Mouse (Mus musculus) midbrain, embryonic 16.5 days (tissue): ENCODE data around the gene Fgf14. TPM values are rescaled to one million over a fixed set of nuclear protein-coding genes. Genes with fewer than 3 reads are reported as not detected.

ENCODE experiments used
- ATAC-seq: fragments of 200-750 bp; cut with Nextera tagmentation; 2 replicates; pipeline ENCODE4 v1.8.0; 2017; ENCODE audit warnings: moderate TSS enrichment
- H3K27ac ChIP-seq: fragments of 300-500 bp; sonication (generic); 2 replicates; pipeline ENCODE4 v1.5.1; 2014; ENCODE audit warnings: mild to moderate bottlenecking, low read length, mixed read lengths
- H3K27me3 ChIP-seq: fragments of 300-500 bp; sonication (generic); 2 replicates; pipeline ENCODE4 v1.6.1; 2014; ENCODE audit warnings: low read depth, low read length, mixed read lengths; ENCODE audit not compliant: control insufficient read depth, insufficient read depth
- H3K36me3 ChIP-seq: fragments of 300-500 bp; sonication (generic); 2 replicates; pipeline ENCODE4 v1.6.1; 2014; ENCODE audit warnings: mild to moderate bottlenecking, low read length, moderate library complexity, mixed read lengths; ENCODE audit not compliant: control insufficient read depth, insufficient read depth
- H3K4me1 ChIP-seq: fragments of 300-500 bp; sonication (generic); 2 replicates; pipeline ENCODE4 v1.6.1; 2014; ENCODE audit warnings: mild to moderate bottlenecking, low read length, mixed read lengths; ENCODE audit not compliant: control insufficient read depth, insufficient read depth
- H3K4me2 ChIP-seq: fragments of 300-500 bp; sonication (generic); 2 replicates; pipeline ENCODE4 v1.6.1; 2014; ENCODE audit warnings: mild to moderate bottlenecking, low read length, mixed read lengths
- H3K4me3 ChIP-seq: fragments of 300-500 bp; sonication (generic); 2 replicates; pipeline ENCODE4 v1.5.1; 2014; ENCODE audit warnings: low read depth, mild to moderate bottlenecking, low read length, moderate library complexity, mixed read lengths
- H3K9ac ChIP-seq: fragments of 300-500 bp; sonication (generic); 2 replicates; pipeline ENCODE4 v1.6.1; 2014; ENCODE audit warnings: low read depth, low read length, mixed read lengths
- H3K9me3 ChIP-seq: fragments of 300-500 bp; sonication (generic); replicated peaks from 2 replicates; pipeline ENCODE4 v1.6.1; 2014; ENCODE audit warnings: mild to moderate bottlenecking, low read length, mixed read lengths; ENCODE audit not compliant: control insufficient read depth, poor library complexity, severe bottlenecking
- WGBS: fragments of 180-500 bp; shearing (Covaris S2); extraction: QIAGEN DNeasy Blood & Tissue Kit; methylation state at CpG from one replicate; pipeline ENCODE4 v1.1.7; 2014; 5-methylcytosine and 5-hydroxymethylcytosine counted together
- polyA plus RNA-seq: library from polyadenylated mRNA; unstranded; fragments of >200 nt; fragmentation: Nextera tagmentation; extraction: Ambion mirVana; gene quantifications from 2 replicates; pipeline ENCODE4 v1.2.1, GENCODE M21; 2015

Gene Fgf14
- polyA plus RNA-seq, 1 experiment from 2014 or later = 36.8 TPM

DNA sequence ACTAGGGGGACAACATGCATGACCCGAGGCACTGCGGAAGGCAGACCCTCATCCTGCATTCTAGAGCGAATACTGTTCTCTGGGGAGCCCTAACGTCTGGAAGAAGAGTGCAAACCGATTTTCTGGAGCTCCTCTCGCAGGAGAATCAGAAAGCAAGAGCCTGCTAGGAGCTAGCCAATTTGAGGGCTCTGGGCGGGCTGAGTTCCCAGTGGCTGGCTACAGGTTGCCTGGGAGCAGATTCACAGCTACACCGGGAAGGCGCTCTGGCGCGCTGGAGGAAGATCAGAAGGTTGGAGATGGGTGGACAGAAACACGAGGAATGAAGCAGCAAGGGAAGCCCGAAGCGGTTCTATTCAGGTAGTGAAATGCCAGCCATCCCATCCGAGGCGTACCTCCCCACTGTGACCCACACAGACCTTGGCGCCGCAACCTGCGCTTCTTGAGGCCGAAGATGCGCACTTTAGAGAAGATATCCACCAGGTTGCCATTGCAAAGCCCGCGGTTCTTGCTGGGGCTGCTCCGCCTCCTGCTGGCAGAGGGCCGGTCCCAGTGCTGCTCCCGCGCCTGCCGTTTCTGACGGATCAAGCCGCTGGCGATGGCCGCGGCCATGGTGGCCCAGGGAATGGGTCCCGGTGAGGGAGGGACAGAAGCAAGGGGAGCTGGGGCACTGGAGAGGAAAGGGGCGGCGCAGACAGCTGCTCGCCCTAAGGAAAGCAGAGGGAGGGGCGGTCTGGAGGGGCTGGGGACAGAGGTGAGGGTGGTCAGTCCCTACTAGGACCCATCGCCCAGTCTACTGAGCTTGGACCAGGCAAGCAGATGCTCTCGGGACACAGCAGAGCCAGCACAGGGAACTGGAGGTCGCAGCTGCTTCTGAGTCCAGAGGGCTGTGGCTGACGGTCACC, 484.8 kb downstream of the Fgf14 start:
- Histone ChIP-seq H3K4me2 (peak overlapping the region; percentile 91), H3K4me3 (peak overlapping the region; percentile 75), H3K9me3 (no peaks in the 10 kb centered on the region), H3K36me3 (no peaks in the 10 kb centered on the region), H3K4me1 (peaks cover 5% of the 10 kb centered on the region), H3K27me3 (no peaks in the 10 kb centered on the region), H3K9ac (peak overlapping the region; percentile 88), H3K27ac (peak overlapping the region; percentile 85)
- WGBS = 1% methylated on average over 42 of the region's 42 CpGs
- ATAC-seq = peak; percentile 89

DNA sequence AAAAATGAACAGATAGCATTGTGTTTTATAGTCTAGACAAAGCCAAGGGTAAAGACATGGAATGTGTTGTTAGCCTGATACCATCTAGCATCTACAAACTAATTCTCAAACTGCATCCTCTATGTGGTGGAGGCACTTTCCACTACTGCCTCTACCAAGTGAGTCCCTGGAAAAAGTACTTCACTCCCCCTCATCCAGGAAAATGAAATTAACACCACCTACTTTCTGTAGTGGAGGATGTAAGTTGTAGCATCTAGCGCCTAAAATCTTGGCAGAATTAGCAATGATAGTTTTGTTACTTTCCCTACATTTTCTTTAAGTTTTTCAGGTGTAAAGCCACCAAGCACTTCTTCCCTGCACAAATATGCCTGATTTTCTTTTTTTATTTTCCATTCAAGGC, 496.7 kb downstream of the Fgf14 start:
- H3K4me1 ChIP-seq = no peaks in the 10 kb centered on the region
- ATAC-seq = no peak
- 90% methylated on average over 1 of the region's 1 CpGs for WGBS

DNA sequence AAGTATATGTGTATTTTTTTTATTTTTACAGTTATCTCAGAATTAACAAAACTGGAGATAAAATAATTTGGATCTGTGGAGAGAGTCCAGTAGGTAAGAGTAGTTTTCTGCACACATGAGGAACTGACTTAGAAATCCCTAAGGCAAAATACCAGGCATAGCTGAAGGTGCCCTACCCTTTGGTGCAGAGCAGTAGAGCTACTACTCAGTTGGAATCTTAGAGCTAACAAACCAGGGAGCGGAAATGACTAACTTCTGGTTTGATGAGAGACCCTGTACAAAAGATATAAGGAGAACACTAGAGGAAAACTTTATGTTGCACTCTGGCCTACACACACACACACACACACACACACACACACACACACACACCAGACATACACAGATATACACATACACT, 502.8 kb downstream of the Fgf14 start:
- no peak for ATAC-seq
- Histone ChIP-seq H3K27ac (no peak overlapping the region), H3K27me3 (no peaks in the 10 kb centered on the region)

More for the DNA sequence above, 496.7 kb downstream of the Fgf14 start:
- H3K36me3 ChIP-seq = no peaks in the 10 kb centered on the region
- no peak overlapping the region for H3K4me3 ChIP-seq
- H3K9ac ChIP-seq = no peak overlapping the region
- H3K4me2 ChIP-seq = no peak overlapping the region
- H3K9me3 ChIP-seq = no peaks in the 10 kb centered on the region
- no peak overlapping the region for H3K27ac ChIP-seq
- no peaks in the 10 kb centered on the region for H3K27me3 ChIP-seq

DNA sequence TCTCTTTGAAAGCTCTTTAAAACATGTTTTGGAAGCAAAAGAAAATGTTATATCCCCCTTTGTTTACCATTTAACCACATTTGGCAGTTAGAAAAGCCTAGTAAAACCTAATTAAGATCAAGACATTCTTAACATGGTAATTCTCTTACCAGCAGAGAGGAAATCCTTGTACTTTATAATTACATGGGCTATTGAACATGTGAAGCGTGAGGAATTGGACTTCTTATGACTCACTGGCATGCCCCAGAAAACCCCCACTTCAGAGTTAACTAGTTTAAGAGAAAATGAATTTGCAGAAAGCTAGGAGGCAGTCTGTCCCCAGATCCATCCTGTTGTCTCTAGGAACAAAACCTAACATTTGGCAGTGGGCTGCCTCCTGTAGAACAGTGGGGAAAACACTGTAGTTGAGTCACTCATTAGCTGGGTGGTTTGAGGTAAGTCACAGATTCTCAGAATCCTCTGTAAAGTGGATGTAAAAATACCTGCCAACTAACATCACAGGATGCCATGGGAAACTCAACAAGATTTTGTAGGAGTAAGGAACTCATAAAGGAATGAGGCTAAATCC, 513.2 kb downstream of the Fgf14 start:
- H3K27ac ChIP-seq = no peak overlapping the region
- H3K9ac ChIP-seq = no peak overlapping the region
- H3K4me3 ChIP-seq = no peak overlapping the region
- 41% methylated on average over 1 of the region's 1 CpGs for WGBS
- H3K27me3 ChIP-seq = no peaks in the 10 kb centered on the region
- no peak for ATAC-seq
- H3K9me3 ChIP-seq = no peaks in the 10 kb centered on the region
- no peaks in the 10 kb centered on the region for H3K36me3 ChIP-seq
- H3K4me1 ChIP-seq = no peaks in the 10 kb centered on the region
- no peak overlapping the region for H3K4me2 ChIP-seq

More for the DNA sequence above, 502.8 kb downstream of the Fgf14 start:
- Histone ChIP-seq H3K4me1 (no peaks in the 10 kb centered on the region), H3K4me3 (no peak overlapping the region), H3K9me3 (no peaks in the 10 kb centered on the region), H3K9ac (no peak overlapping the region), H3K4me2 (no peak overlapping the region), H3K36me3 (no peaks in the 10 kb centered on the region)
- 88% methylated on average over 1 of the region's 1 CpGs for WGBS

DNA sequence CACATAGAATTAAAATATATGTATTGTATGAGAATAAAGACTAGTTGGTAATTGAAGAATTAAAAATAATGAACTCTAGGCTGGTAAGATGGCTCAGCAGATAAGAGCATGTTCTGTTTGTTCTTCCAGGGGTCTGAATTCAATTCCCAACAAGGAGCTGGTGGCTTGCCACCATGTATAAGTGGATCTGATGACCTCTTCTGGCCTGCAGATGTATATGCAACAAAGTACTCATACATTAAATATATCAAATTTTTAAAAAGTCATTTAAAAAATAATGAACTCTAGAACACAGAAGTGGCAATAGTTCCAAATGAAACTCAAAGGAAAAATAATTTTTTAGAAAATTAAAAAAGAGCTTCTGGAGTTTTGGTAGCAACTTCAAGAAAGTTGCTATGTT, 529.5 kb downstream of the Fgf14 start:
- Histone ChIP-seq H3K36me3 (no peaks in the 10 kb centered on the region), H3K9me3 (no peaks in the 10 kb centered on the region), H3K4me3 (no peak overlapping the region), H3K4me1 (no peaks in the 10 kb centered on the region), H3K9ac (no peak overlapping the region), H3K27ac (no peak overlapping the region), H3K27me3 (no peaks in the 10 kb centered on the region), H3K4me2 (no peak overlapping the region)
- no peak for ATAC-seq

DNA sequence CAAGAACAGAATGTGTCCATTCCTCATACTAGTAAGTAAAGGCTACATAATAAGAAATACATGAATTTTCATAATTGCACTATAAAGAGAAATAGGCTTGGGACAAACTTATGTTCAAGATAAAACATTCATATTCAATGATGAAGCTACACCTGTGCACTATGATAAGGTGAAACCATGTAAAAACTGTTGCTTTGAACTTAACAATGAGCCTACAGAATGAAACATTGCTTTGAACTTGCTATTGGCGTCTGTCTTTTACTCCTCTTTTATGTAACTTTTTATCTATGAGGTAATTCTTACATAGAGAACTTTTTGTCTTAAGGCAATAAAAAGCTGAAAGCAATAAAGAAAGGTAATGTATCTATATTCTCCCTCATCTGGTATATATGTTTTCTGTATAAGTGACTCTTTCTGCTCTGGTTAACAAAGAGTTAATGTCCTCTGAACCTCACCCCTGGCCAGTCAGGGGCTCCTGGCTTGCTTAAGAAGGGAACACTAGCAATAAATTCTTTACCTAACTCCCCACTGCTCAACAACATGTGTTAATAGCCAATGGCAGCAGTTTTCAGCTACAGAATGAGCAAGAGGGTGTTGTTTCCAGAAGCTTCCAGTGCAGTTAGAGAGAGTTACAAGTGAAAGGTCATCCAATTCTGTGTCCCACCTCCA, 569.6 kb downstream of the Fgf14 start:
- 90% methylated on average over 1 of the region's 1 CpGs for WGBS
- ATAC-seq = no peak
- H3K36me3 ChIP-seq = no peaks in the 10 kb centered on the region
- no peak overlapping the region for H3K9ac ChIP-seq
- no peak overlapping the region for H3K27ac ChIP-seq
- H3K4me1 ChIP-seq = no peaks in the 10 kb centered on the region
- no peaks in the 10 kb centered on the region for H3K9me3 ChIP-seq
- H3K27me3 ChIP-seq = no peaks in the 10 kb centered on the region
- H3K4me2 ChIP-seq = no peak overlapping the region
- no peak overlapping the region for H3K4me3 ChIP-seq

DNA sequence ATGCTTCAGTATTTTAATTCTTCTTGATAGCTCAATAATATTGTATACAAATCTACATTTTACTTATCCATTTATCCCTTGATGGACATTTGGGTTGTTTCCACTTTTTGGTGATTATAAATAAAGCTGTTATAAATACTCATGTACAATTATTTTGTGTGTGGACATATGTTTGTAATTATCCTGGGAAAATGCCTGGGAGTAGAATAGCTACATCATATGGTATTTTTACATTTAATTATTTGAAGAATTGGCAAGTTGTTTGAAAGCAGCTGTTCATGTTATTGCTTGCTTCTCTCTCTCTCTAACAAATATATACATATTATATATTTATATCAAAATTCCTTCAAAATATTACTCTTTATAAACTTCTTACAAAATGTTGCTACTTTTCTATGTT, 593.8 kb downstream of the Fgf14 start:
- Histone ChIP-seq H3K4me3 (no peak overlapping the region), H3K9ac (no peak overlapping the region), H3K4me2 (no peak overlapping the region), H3K4me1 (no peaks in the 10 kb centered on the region), H3K27me3 (no peaks in the 10 kb centered on the region), H3K9me3 (no peaks in the 10 kb centered on the region), H3K36me3 (no peaks in the 10 kb centered on the region), H3K27ac (no peak overlapping the region)
- no peak for ATAC-seq

DNA sequence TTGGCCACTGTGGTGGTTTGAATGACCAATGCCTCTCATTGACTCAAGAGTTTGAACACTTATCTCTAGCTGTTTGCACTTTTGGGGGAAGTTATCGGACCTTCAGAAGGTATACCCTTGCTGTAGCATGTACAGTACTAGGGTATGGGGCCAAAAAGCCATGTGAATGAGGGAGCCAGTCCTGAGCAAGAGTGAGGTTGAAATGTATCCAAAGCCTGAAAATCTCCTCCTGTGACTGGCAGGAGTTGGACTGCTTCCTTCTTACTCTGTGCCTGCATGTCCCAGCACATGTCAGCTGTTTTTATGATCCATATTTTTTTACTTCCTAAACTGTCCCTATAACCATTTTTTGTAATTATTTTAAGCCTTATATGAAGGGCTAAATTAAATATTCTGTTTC, 632.9 kb downstream of the Fgf14 start:
- Histone ChIP-seq H3K9me3 (no peaks in the 10 kb centered on the region), H3K27ac (no peak overlapping the region), H3K36me3 (no peaks in the 10 kb centered on the region), H3K9ac (no peak overlapping the region), H3K4me2 (no peak overlapping the region), H3K4me3 (no peak overlapping the region), H3K27me3 (no peaks in the 10 kb centered on the region), H3K4me1 (no peaks in the 10 kb centered on the region)
- WGBS = 87% methylated on average over 1 of the region's 1 CpGs
- no peak for ATAC-seq

DNA sequence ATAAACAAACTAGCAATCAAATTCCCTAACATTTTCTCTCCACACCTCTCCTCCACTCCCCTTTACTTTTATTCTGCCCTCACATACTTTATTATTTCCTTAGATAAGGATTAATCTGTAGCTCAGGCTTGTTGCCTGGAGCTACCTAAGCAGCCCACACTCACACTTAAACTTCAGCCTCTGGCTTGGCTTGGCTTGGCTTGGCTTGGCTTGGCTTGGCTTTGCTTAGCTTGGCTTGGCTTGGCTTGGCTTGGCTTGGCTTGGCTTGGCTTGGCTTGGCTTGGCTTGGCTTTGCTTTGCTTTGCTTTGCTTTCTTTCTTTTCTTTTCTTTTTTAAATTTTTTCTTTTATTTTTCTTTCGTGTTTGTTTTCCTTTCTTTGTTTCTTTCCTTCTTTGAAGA, 636.3 kb downstream of the Fgf14 start:
- WGBS = 69% methylated on average over 1 of the region's 1 CpGs
- H3K36me3 ChIP-seq = no peaks in the 10 kb centered on the region
- no peak for ATAC-seq
- H3K27me3 ChIP-seq = no peaks in the 10 kb centered on the region
- no peak overlapping the region for H3K4me3 ChIP-seq
- H3K4me1 ChIP-seq = peaks cover 7% of the 10 kb centered on the region; the same call in 1 of the 2 replicates
- H3K9ac ChIP-seq = no peak overlapping the region
- no peaks in the 10 kb centered on the region for H3K9me3 ChIP-seq
- H3K27ac ChIP-seq = no peak overlapping the region
- no peak overlapping the region for H3K4me2 ChIP-seq
